Mouse (Mus musculus): ENCODE measurements around the gene Hmgb2.

Gene Hmgb2

GRCm38 (mm10) chr8:57552102-57553032 lies 40.7 kb downstream of the Hmgb2 start:
- no peak for DNase-seq (ENCODE audit: low read depth)

- DNase-seq (ENCODE audit: low read depth) = no peak
Measured at GRCm38 (mm10) chr8:57560926-57561325, 49.2 kb downstream of the Hmgb2 start.

- no peak for DNase-seq (ENCODE audit: low read depth)
Measured at GRCm38 (mm10) chr8:57562741-57563140, 51.0 kb downstream of the Hmgb2 start.

GRCm38 (mm10) chr8:57563726-57564125 lies 52.0 kb downstream of the Hmgb2 start:
- no peak for DNase-seq (ENCODE audit: low read depth)

- DNase-seq (ENCODE audit: low read depth) = no peak
Measured at GRCm38 (mm10) chr8:57565039-57565438, 53.3 kb downstream of the Hmgb2 start.
